Mouse (Mus musculus) neural tube, embryonic 11.5 days (tissue): Measurements from ENCODE around the gene Clip1. TPM values are rescaled to one million over a fixed set of nuclear protein-coding genes. Genes with fewer than 3 reads are reported as not detected.

ENCODE experiments used
- ATAC-seq: fragments of 200-750 bp; cut with Nextera tagmentation; 2 replicates; pipeline ENCODE4 v1.8.0; 2017; ENCODE audit warnings: moderate number of reproducible peaks, mild to moderate bottlenecking, moderate TSS enrichment, moderate library complexity; ENCODE audit not compliant: insufficient read depth, low FRiP score, low TSS enrichment
- DNase-seq: peaks from one replicate; pipeline ENCODE4 v3.0.0-alpha.2; 2015; ENCODE audit warnings: low spot score
- H3K27ac ChIP-seq: fragments of 300-500 bp; sonication (generic); 2 replicates; pipeline ENCODE4 v1.5.1; 2014; ENCODE audit warnings: low read depth, mild to moderate bottlenecking, low read length
- H3K27me3 ChIP-seq: fragments of 300-500 bp; sonication (generic); 2 replicates; pipeline ENCODE4 v1.6.1; 2014; ENCODE audit warnings: mild to moderate bottlenecking, low read length, mixed read lengths; ENCODE audit not compliant: control insufficient read depth, insufficient read depth
- H3K36me3 ChIP-seq: fragments of 300-500 bp; sonication (generic); 2 replicates; pipeline ENCODE4 v1.6.1; 2014; ENCODE audit warnings: mild to moderate bottlenecking, low read length, moderate library complexity, mixed read lengths; ENCODE audit not compliant: control insufficient read depth, insufficient read depth
- H3K4me1 ChIP-seq: fragments of 300-500 bp; sonication (generic); 2 replicates; pipeline ENCODE4 v1.6.1; 2014; ENCODE audit warnings: low read length, mixed read lengths; ENCODE audit not compliant: control insufficient read depth, insufficient read depth
- H3K4me2 ChIP-seq: fragments of 300-500 bp; sonication (generic); 2 replicates; pipeline ENCODE4 v1.6.1; 2014; ENCODE audit warnings: low read depth, mild to moderate bottlenecking, moderate library complexity
- H3K4me3 ChIP-seq: fragments of 300-500 bp; sonication (generic); 2 replicates; pipeline ENCODE4 v1.5.1; 2014; ENCODE audit warnings: low read depth, low read length
- H3K9ac ChIP-seq: fragments of 300-500 bp; sonication (generic); 2 replicates; pipeline ENCODE4 v1.6.1; 2014; ENCODE audit warnings: mild to moderate bottlenecking, low read length
- H3K9me3 ChIP-seq: fragments of 300-500 bp; sonication (generic); 2 replicates; pipeline ENCODE4 v1.6.1; 2016; ENCODE audit warnings: low read length; ENCODE audit not compliant: control insufficient read depth
- WGBS: fragments of 180-500 bp; shearing (Covaris S2); extraction: QIAGEN DNeasy Blood & Tissue Kit; methylation state at CpG from one replicate; pipeline ENCODE4 v1.1.7; 2014; 5-methylcytosine and 5-hydroxymethylcytosine counted together
- polyA plus RNA-seq: library from polyadenylated mRNA; unstranded; fragments of >200 nt; fragmentation: Nextera tagmentation; extraction: Ambion mirVana; gene quantifications from 2 replicates; pipeline ENCODE4 v1.2.1, GENCODE M21; 2014

The Clip1 gene
- polyA plus RNA-seq, 1 experiment from 2014 or later, result 52.2 TPM

- Histone ChIP-seq H3K9me3 (no peaks in the 10 kb centered on the region), H3K4me3 (no peak overlapping the region), H3K4me2 (no peak overlapping the region), H3K4me1 (no peaks in the 10 kb centered on the region), H3K9ac (no peak overlapping the region), H3K27ac (no peak overlapping the region), H3K36me3 (no peaks in the 10 kb centered on the region), H3K27me3 (no peaks in the 10 kb centered on the region)
- WGBS, result 68% methylated on average over 9 of the region's 9 CpGs
- no peak for ATAC-seq
- no peak for DNase-seq
Measured at GRCm38 (mm10) chr5:123662059-123662458, 22.4 kb downstream of the Clip1 start.

GRCm38 (mm10) chr5:123661602-123662001 is 22.8 kb downstream of the Clip1 start:
- 89% methylated on average over 3 of the region's 3 CpGs for WGBS
- Histone ChIP-seq H3K4me2 (no peak overlapping the region), H3K4me1 (no peaks in the 10 kb centered on the region), H3K9ac (no peak overlapping the region), H3K4me3 (no peak overlapping the region), H3K27ac (no peak overlapping the region), H3K9me3 (no peaks in the 10 kb centered on the region), H3K27me3 (no peaks in the 10 kb centered on the region), H3K36me3 (no peaks in the 10 kb centered on the region)
- no peak for ATAC-seq
- DNase-seq, result no peak

DNA sequence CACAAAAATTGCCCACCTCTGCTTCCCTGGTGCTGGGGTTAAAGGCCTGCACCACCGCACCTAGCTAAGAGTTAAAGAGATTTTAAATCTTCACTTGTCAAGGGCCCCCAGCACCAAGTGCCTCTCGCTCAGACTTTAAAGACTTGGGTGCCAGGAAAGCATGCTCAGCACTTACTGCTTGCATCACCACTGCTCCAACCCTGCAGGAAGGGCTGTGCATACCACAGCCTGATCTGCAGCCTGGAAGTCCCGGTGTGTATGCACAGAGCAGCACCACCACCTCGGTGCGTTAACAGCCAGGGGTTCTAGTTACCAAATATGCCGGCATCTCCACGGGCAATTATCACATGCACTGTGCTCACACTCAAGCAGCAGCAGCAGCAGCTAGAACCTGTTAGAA is 26.8 kb downstream of the Clip1 start:
- Histone ChIP-seq H3K4me2 (no peak overlapping the region), H3K4me1 (no peaks in the 10 kb centered on the region), H3K4me3 (no peak overlapping the region), H3K27me3 (no peaks in the 10 kb centered on the region), H3K9ac (no peak overlapping the region), H3K27ac (no peak overlapping the region), H3K36me3 (no peaks in the 10 kb centered on the region), H3K9me3 (no peaks in the 10 kb centered on the region)
- 74% methylated on average over 7 of the region's 7 CpGs for WGBS
- ATAC-seq (no peak), DNase-seq (no peak)

- no peak overlapping the region for H3K27ac ChIP-seq
- H3K4me2 ChIP-seq, result no peak overlapping the region
- H3K9ac ChIP-seq, result no peak overlapping the region
- H3K36me3 ChIP-seq, result no peaks in the 10 kb centered on the region
- H3K4me3 ChIP-seq, result no peak overlapping the region
- no peaks in the 10 kb centered on the region for H3K4me1 ChIP-seq
- DNase-seq, result no peak
- H3K9me3 ChIP-seq, result no peaks in the 10 kb centered on the region
- WGBS, result 78% methylated on average over 5 of the region's 5 CpGs
- no peaks in the 10 kb centered on the region for H3K27me3 ChIP-seq
- ATAC-seq, result no peak
Measured at GRCm38 (mm10) chr5:123654937-123655336, 29.5 kb downstream of the Clip1 start.

GRCm38 (mm10) chr5:123653287-123653801 is 31.1 kb downstream of the Clip1 start:
- 92% methylated on average over 11 of the region's 11 CpGs for WGBS
- no peak overlapping the region for H3K27ac ChIP-seq
- no peak overlapping the region for H3K4me2 ChIP-seq
- H3K4me3 ChIP-seq, result no peak overlapping the region
- no peaks in the 10 kb centered on the region for H3K9me3 ChIP-seq
- no peaks in the 10 kb centered on the region for H3K36me3 ChIP-seq
- DNase-seq (no peak), ATAC-seq (no peak)
- no peak overlapping the region for H3K9ac ChIP-seq
- H3K4me1 ChIP-seq, result no peaks in the 10 kb centered on the region
- H3K27me3 ChIP-seq, result no peaks in the 10 kb centered on the region

GRCm38 (mm10) chr5:123650825-123651224 is 33.6 kb downstream of the Clip1 start:
- Histone ChIP-seq H3K36me3 (no peaks in the 10 kb centered on the region), H3K4me2 (no peak overlapping the region), H3K9ac (no peak overlapping the region), H3K9me3 (no peaks in the 10 kb centered on the region), H3K4me3 (no peak overlapping the region), H3K27ac (no peak overlapping the region), H3K4me1 (no peaks in the 10 kb centered on the region), H3K27me3 (no peaks in the 10 kb centered on the region)
- no peak for DNase-seq
- WGBS, result 70% methylated on average over 2 of the region's 2 CpGs
- no peak for ATAC-seq

DNA sequence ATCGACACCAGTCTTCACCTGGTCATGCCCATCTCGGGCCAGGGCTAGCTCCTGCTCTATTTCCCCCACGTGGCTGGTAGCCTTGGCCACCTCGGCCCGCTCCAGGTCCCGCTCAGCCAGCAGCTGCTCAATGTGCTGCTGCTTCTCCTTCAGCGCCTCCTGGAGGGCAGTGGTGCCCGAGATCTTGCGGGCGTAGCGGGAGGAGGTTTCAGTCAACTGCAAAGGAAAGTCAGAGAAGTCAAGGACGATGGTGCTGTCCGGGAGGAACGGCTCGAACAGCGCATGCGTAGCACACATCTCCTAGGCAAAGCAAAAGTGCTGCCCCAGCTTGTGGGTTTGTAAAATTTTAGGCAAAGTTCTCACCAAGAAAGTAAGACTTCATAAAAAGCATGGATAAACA is 42.0 kb downstream of the Clip1 start:
- no peaks in the 10 kb centered on the region for H3K4me1 ChIP-seq
- WGBS, result 94% methylated on average over 17 of the region's 17 CpGs
- no peak overlapping the region for H3K27ac ChIP-seq
- H3K36me3 ChIP-seq, result peaks cover 4% of the 10 kb centered on the region
- no peak overlapping the region for H3K4me2 ChIP-seq
- no peak overlapping the region for H3K4me3 ChIP-seq
- H3K9ac ChIP-seq, result no peak overlapping the region
- no peaks in the 10 kb centered on the region for H3K27me3 ChIP-seq
- no peaks in the 10 kb centered on the region for H3K9me3 ChIP-seq
- no peak for DNase-seq
- ATAC-seq, result no peak

DNA sequence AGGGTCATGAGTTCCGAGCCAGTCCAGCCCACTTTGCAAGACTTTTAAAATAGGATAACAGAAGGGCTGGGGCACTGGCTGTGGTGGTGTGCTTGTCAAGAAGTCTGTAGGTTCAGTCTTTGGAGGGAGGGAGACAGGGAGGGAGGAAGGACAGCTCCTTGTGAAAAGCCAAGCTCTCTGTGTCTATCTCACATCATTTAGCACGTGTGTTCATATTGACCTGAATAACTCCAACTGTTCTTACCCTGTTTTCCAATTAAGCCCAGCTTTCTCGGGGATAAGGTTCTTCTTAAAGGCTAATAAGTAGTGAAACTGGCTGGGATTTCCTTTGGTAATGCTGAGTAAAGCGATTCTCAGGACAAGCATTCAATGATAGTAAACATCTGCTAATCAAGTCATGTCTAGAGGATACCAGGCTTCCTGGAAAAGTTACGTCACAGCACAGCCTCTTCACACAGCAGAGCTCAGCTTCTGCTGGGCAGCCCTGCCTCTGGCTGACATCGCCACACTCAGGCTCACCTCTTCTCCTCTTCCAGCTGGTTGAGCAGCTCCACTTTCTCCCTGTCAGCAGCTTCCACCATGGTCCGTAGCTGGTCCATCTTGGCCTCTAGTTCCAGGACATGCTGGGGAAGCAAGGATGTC is 43.0 kb downstream of the Clip1 start:
- Histone ChIP-seq H3K27me3 (no peaks in the 10 kb centered on the region), H3K9me3 (no peaks in the 10 kb centered on the region), H3K36me3 (peaks cover 4% of the 10 kb centered on the region), H3K4me1 (no peaks in the 10 kb centered on the region), H3K4me2 (no peak overlapping the region), H3K4me3 (no peak overlapping the region), H3K27ac (no peak overlapping the region), H3K9ac (no peak overlapping the region)
- no peak for DNase-seq
- WGBS, result 91% methylated on average over 7 of the region's 7 CpGs
- ATAC-seq, result no peak

- Histone ChIP-seq H3K27ac (no peak overlapping the region), H3K36me3 (peaks cover 4% of the 10 kb centered on the region), H3K4me1 (no peaks in the 10 kb centered on the region), H3K9me3 (no peaks in the 10 kb centered on the region), H3K4me3 (no peak overlapping the region), H3K27me3 (no peaks in the 10 kb centered on the region), H3K9ac (no peak overlapping the region), H3K4me2 (no peak overlapping the region)
- ATAC-seq, result no peak
- DNase-seq, result no peak
- WGBS, result 84% methylated on average over 9 of the region's 9 CpGs
Measured at GRCm38 (mm10) chr5:123640181-123640580, 44.2 kb downstream of the Clip1 start.
